Mouse (Mus musculus) erythroblast, adult 5-6 weeks (primary cell): Measurements from ENCODE around the gene Kmt2d. TPM values are rescaled to one million over a fixed set of nuclear protein-coding genes. Genes with fewer than 3 reads are reported as not detected.
A peak's percentile ranks its signal among the peaks of the same experiment; 100 is the strongest.
"Not testable (repeated sequence)": the region's sequence is repeated elsewhere in the genome, so short reads cannot be mapped to it uniquely, and the experiment has no call there.

Experiments
- ATAC-seq: replicated peaks from 2 replicates; pipeline ENCODE4 v1.8.0; 2016; ENCODE audit warnings: moderate number of reproducible peaks, mild to moderate bottlenecking, moderate TSS enrichment, inconsistent platforms; ENCODE audit not compliant: poor library complexity, low FRiP score, severe bottlenecking
- total RNA-seq, 2 experiments: library from RNA; stranded (forward) in 1 of 2; stranded (reverse) in 1 of 2; fragments of 150-400 nt in 1 of 2; fragments of 200-764, 138-1000 nt in 1 of 2; gene quantifications; 2 replicates each; pipeline versions ENCODE4 v1.2.3 to v1.2.4; 2015 to 2017; ENCODE audit warnings: low replicate concordance in 2 of 2

Kmt2d gene
- total RNA-seq (2015; ENCODE audit: low replicate concordance) (23.0 and 28.1 TPM in 2 replicates), total RNA-seq (2017; ENCODE audit: low replicate concordance) (27.9 and 31.8 TPM in 2 replicates)

DNA sequence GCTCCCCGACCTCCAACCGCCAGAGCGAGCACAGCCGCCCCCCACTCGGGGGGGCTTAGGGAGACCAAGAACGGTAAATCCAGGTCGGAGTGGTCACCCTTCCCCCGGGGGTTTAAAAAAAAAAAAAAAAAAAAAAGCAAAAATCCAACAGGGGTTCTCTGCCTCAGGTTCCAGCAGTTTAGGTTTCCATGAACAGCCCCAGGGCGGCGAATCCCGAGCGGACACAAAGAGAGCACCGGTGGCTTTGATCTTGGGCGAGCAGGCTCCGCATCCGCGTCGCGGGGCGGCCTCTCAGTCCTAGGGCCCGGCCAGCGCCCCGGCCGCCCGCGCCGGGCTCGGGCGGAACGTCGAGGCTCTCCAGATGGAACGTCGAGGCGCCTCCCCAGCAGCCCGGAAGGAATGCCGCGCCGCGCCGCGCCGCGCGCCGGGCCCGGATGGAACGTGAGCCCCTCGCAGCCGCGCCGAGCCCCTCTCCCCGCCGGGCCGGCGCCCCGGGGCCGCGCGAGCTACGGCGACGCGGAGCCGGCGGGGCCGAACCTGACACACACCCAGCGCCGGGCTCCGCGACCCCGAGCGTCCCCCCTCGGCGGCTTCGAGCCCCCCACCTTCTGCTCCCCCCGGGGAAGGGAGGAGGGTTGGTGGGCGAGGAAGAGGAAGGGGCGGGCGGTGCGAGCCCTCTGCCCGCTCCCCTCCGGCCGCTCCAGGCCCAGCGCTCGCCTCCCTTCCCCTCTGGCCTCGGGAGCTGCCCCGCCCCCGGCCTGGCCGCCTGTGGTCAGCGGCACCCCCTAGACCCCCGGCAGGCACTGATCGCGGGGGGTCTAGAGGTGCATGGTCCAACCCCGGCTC, at the start of gene Kmt2d:
Kmt2d (minus strand) TSS at position 135 of the 846 bp plus-strand sequence.
- peak; percentile 16; the same call in 1 of the 2 replicates for ATAC-seq

- ATAC-seq: not testable (repeated sequence)
Measured at GRCm38 (mm10) chr15:98918499-98918895, 47.5 kb upstream of the Kmt2d start.

DNA sequence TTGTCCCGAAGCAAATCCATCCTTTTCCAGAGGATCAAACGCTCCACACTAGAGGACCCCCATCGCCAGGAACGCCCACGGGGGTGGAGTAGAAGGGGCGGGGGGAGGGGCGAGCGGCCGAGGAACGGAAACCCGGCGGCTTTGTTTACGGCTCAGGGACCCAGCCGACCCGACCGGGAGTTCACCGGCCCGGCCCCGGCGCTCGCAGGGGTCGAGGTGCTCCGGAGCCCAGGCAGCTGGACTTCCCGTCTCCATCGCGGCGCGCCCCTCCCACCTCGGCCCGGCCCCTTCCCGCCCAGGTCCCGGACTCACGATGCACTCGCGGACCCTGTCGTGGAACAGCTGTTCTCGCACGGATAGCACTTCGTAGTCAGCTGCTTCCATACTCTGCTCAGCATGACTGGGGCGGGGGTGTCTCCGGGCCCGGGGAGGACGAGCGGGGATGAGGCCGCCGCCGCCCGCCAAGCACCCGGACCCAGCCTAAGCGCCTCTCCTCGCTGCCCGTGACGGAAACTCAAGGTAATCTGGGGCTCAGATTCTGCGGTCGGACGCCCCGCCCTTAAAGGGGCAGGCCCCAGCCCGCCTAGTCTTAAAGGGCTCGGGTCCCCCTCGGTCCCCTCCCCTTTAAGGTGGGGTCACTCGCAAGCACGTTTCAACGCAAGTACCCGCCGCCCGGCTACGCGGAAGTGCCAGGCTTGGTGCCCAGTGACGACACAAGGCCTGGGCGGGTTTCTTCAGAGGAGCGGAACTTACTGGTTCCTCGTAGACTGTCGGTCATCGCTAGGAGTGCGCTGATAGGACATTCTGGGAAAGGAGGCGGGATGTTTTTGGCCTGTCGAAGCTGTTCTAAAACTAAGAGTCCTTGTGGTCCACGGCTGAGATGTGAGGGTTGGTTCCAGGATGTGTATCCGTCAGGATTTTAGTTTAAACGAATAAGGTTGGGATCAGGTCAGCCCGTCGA, 46.8 kb upstream of the Kmt2d start, which contains the start of gene Lmbr1l:
Lmbr1l (minus strand) TSS at position 694 of the 961 bp plus-strand sequence.
- peak; percentile 98 for ATAC-seq

DNA sequence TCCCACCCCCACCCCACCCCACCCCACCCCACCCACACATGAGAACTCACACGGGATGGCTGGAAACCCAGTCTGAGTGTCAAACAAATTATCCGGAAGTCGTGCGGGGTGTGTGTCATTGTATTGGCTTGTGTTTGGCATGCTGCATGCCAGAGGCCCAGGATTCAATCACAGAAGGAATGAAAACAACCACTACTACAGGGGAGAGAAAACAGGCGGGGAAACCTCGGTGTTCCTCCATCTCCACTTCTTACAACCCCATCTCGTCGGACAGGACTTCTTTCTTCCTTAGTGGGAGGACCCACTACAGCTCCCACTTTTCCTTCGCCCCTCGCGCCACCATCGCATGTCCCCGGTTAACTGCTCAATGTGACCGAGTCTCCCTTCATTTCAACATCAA, 46.1 kb upstream of the Kmt2d start:
- no peak for ATAC-seq

- ATAC-seq: no peak
Measured at GRCm38 (mm10) chr15:98916016-98916415, 45.0 kb upstream of the Kmt2d start.

GRCm38 (mm10) chr15:98914903-98915302, 43.9 kb upstream of the Kmt2d start:
- ATAC-seq: no peak

DNA sequence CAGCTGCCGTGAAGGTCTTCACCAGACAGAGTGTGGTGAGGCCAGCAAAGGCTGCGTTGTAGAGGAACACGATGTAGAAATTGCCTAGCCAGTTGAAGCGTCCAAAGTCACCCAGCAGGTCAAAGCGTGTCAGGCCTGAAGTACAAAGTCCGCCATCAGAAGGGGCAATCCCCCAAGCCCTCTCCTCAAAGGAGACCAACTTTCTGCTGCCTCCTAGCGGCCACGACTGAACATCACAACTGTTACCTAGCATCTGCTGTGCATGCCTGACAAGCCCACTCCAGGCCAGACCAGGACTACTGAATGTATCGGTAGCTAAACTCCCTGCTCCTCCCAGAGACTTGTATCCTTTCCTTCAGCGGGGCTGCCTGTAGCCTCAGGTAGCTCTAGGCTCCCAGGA, 33.7 kb upstream of the Kmt2d start:
- ATAC-seq: peak; percentile 54; the same call in 1 of the 2 replicates

DNA sequence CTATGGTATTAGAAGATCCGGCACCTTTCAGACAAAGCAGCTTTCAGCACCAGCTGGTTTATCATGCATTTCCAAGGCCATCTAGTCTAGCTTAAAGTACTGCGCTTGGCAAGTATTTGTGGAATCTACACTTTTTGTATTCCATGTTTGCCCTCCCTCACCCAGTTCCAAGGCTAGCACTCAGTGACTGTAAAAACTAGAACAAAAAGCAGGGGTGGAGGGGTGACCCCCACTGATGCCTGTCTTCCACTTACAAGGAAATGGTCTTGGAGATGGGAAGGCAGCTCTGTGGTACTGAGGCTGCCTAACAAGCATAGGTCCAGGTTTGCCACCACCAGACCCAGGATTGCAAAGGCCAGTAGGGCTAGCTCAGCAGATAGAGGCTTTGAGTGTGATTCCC, 31.6 kb upstream of the Kmt2d start:
- no peak for ATAC-seq

- ATAC-seq: no peak
Measured at GRCm38 (mm10) chr15:98901530-98901929, 30.5 kb upstream of the Kmt2d start.

DNA sequence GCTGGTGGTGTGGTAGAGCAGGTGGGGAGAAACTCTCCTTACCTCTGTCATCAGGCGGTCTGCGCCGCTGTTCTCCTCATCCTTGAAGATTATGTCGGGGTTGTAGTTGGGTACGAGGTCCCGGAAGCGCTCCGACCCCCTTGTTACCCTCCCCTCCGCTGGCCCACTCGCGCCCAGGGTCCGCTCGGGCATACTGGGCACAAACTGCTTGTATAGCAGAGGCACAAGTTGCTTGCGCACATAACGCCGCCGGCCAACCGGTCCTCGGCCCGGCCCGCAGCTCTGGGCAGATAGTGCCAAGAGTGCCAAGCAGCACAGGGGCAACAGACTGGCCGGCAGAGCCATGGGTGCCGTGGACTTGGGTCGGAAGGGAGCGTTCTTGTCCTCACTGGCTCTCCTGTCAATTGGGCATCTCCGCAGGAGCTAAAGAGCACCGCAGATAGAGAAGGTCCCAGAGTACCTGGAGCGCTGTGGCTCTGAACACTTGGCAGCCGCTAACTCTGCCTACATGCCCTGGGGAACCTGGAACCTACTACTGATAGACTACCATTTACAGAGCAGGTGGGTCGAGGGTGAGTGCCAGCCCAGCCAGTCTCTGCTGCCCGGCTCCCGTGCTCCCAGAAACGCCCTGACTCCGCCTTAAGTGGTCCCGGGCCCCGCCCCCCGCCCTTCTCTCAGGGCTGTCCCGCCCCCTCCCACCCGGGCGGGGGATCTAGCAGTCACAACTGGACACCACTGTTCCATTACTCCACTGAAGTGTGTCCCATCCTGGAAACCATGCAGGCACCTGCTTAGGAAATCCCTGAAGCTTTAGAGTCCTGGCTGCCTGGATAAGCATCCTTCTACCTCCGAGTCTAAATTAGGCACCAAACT, 27.2 kb upstream of the Kmt2d start, which contains the start of gene Dhh:
Dhh (minus strand) TSS at position 613 of the 873 bp plus-strand sequence.
- no peak for ATAC-seq

DNA sequence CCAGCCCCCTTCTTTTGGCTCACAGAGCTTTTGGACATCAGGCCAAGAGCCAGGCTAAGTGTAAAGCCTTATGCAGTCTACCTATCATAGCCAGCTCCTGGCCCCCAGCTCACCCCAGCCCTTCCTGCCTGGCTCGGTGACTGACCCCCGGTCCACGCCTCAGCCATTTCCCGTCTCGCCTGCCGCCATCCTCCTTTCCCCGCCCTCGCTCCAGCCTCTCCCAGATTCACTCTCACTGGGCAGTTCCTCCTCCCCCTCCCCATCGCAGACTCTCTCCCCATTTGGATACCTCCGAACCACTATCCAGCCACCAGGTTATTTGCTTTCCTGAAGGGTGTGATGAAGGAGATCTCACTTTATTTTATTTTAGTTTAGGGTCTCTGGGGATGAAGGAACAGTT, 26.5 kb upstream of the Kmt2d start:
- no peak for ATAC-seq

GRCm38 (mm10) chr15:98895635-98896589, 24.9 kb upstream of the Kmt2d start:
- no peak for ATAC-seq

- ATAC-seq: no peak
Measured at GRCm38 (mm10) chr15:98894746-98895634, 24.0 kb upstream of the Kmt2d start.

- no peak for ATAC-seq
Measured at GRCm38 (mm10) chr15:98893940-98894745, 23.1 kb upstream of the Kmt2d start, which contains the start of gene Rhebl1. Gene Rhebl1 (minus strand): TSS chr15:98894540.

- ATAC-seq: no peak
Measured at GRCm38 (mm10) chr15:98893036-98893435, 22.0 kb upstream of the Kmt2d start.

GRCm38 (mm10) chr15:98891907-98892606, 21.1 kb upstream of the Kmt2d start:
- ATAC-seq: peak; percentile 54
